Mouse (Mus musculus): ENCODE measurements at regions not wholly inside any gene's neighbourhood (a gene's known extent, or its start where the extent isn't known, plus 50 kb on each side); places are given as distances from the start of the nearest gene placed in this dataset.

GRCm38 (mm10) chr14:99431697-99432096 is 133.2 kb downstream of the Klf5 start:
- DNase-seq (ENCODE audit: low spot score) = no peak

- no peak for DNase-seq (ENCODE audit: low spot score)
Measured at GRCm38 (mm10) chr14:99434645-99435044, 136.2 kb downstream of the Klf5 start.

- DNase-seq (ENCODE audit: low spot score) = no peak
Measured at GRCm38 (mm10) chr14:99435512-99435911, 137.0 kb downstream of the Klf5 start.

GRCm38 (mm10) chr14:99436051-99436450 is 137.6 kb downstream of the Klf5 start:
- DNase-seq (ENCODE audit: low spot score) = no peak

DNA sequence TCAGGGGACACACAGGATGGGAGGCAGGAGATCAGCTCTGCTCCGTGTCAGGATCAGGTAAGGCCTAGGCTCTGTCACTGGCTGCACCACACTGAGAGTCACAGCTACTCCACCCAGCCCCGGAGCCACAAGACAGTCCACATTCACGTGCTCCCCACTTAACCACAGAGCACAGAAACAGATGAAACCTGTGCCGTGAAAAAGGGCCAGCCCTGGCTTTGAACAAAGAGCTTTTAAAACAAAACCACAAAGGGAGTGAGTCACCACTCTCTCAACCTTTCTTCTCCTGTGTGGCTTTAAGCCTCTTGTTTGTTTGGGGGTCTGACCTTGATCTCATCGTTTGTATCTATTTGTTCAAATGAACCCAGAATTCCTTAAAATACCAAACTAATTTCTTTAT is 150.6 kb downstream of the Klf5 start:
- no peak for DNase-seq (ENCODE audit: low spot score)

DNA sequence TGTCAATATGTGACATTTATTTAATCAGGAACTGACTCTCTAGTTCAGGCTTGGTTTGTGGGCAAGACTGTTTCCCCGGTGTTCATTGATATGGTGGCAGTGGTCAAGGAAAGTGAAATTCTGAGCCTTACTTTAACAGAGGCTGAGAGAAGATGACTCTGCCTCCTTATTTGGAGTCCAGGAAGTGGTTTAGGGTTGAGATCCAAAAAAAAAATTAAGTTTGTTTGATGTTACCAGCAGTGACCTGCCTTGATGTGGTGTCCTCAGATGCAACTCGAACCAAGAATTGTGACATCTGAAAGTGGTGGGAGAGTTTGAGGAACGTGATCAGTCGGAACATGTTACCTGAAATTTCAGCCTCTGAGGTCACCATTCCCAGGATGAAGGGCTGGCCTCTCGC is 151.4 kb downstream of the Klf5 start:
- no peak for DNase-seq (ENCODE audit: low spot score)

DNA sequence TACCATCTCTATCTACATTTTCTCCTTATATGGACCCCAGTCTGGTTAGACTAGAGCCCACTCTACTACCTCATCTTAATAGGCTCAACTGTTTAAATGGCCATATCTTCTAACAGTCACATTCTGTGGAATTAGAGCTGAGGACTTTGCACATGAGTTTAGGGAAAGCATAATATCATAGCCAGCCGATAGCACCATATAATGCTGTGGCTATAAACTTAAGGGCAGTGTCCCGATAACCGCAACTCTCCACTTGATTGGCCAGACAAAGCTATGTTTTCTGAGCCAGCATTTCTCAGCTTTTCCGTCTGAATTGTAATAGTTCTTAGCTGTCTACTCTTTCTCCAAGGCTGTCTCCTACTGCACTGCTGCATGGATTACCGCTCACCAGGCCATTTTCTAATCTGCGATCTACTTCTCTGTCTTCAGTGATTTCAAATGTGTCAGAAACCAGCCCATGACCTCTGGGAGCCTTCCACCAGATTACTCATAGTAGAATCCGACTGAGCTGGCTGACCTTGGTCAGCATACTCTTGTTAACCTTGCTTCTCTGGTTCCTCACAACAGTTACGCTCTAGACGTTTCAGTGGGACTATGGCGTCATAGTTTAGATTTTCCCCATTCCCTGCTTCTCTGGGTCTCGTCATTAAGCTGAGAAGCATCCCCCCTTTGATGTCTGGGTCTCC is 152.8 kb downstream of the Klf5 start:
- DNase-seq (ENCODE audit: low spot score) = no peak

GRCm38 (mm10) chr14:99453916-99454315 is 155.4 kb downstream of the Klf5 start:
- no peak for DNase-seq (ENCODE audit: low spot score)

- DNase-seq (ENCODE audit: low spot score) = peak; percentile 7
Measured at GRCm38 (mm10) chr14:99456555-99456954, 158.1 kb downstream of the Klf5 start.

DNA sequence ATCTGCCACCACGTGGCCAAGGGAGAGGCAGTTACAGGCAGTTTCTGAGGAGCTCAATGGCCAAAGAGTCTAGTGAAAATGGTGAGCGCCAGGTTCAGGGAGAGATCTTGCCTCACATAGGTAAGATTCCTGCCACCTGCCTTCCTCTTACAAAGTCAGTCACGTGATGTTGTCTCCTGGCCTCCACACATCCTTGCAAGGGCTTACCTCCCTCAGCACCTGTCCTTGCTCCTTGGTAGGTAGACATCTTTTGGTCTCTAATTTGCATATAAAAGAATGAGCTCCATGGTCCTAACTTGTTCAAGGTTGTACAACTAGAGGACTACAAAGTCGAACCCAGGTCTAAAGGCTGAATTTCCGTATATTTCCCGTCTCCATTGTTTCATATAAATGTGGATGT is 159.1 kb downstream of the Klf5 start:
- DNase-seq (ENCODE audit: low spot score) = no peak

DNA sequence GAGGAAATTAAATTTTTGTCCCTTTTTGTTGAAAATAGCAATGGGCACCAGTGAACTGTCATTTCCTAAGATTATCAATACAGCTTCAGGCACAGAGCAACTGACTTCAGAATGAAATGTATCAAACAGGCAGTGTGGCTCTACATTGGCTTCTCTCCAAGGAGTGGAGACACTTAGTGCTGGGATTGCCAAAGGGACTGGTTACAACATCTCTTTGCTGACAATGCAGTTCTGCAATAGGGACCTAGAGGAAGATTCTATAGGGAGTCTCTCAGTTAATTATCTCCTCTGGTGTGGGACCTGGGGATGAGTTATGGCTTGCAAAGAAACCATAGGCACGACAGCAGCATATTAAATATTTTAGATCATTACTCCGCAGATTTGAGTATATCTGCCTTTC is 173.6 kb downstream of the Klf5 start:
- DNase-seq (ENCODE audit: low spot score) = no peak

DNA sequence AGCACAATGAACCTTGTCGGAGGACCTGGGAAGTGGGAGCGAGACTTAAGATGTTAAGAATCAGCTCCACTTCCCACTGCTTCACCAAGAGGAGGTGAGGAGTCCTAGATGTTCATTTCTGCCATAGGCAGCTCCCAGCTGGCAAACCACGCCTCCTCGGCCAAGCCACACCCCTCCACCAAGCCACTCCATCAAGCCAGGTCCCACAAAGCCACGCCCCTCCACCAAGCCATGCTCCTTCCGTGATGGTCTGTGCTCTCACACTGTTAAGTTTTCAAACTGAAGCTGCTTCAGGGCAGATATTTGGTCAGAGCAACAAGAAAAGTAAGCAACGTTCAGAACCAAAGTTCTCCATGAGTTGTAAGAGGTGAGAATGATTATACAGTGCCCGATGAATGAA is 176.8 kb downstream of the Klf5 start:
- no peak for DNase-seq (ENCODE audit: low spot score)

DNA sequence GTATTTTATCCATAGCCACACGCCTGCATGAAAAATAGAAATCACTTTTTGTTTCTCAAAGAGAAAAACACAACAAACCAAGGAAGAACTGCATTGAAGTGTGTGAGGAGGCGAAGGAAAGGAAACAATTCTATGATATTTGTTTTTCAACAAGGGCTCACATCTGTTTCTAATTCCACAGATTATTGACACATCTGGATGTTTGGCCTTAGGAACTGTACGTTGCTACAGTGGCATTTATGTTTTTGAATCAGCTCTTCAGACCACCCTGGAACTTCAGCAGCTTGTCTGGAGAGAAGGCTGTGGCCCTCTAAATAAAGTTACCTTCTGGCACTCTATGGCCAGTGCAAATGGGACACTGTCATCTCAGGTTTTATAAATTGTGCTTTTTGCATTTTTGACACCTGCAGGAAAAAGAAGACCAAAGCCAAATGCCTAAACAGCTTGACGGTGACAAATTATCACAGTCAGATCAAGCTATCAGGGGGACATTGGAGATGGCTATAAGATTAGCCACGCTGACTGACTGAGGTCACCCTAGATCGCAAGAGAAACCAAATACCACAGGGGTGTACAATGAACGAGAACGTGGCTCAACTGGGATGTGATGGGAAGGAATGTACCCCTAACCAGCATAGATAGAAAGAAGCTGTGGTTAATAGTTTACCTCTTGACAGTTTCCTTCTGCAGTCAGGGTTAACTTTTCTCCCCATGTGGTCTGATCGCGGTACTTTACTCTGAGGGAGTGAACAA is 182.0 kb downstream of the Klf5 start:
- no peak for DNase-seq (ENCODE audit: low spot score)

GRCm38 (mm10) chr14:99487981-99488380 is 189.5 kb downstream of the Klf5 start:
- DNase-seq (ENCODE audit: low spot score) = no peak

DNA sequence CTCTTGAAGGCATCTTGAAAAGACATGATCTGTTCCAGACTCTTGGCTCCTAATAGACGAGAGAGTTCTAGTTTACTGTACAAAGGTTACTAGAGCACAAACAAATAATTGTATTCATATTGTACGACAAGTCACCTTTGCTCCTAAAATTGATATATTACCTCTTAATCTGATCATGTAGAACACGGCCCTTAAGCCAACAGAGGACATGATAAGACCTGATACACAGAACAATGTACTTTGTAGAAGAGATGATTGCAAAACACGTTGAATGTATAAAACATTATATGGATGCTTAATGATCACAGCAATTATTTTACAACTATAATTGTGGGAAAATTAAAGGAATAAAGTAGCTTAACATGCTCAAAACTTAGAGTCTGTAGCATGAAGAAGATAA is 194.7 kb downstream of the Klf5 start:
- DNase-seq (ENCODE audit: low spot score) = no peak

DNA sequence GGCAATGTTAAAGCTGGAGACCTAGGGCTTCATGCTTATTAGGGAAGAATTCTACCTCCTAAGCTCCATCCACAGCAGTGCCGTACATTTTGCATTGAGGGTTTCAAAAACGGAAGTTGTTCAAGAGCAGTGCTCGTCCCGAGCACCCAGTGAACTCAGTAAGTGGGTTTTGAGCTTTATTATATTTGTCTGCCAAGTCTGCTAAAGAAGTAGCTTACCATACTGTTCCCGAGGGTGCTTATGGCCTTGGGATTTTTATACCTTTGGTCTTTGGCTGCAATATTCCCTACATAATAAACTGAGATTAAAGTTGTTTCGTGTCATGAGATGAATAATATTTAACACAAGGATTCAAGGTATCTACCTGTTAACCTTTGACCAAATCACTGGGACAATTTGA is 195.2 kb downstream of the Klf5 start:
- DNase-seq (ENCODE audit: low spot score) = no peak

DNA sequence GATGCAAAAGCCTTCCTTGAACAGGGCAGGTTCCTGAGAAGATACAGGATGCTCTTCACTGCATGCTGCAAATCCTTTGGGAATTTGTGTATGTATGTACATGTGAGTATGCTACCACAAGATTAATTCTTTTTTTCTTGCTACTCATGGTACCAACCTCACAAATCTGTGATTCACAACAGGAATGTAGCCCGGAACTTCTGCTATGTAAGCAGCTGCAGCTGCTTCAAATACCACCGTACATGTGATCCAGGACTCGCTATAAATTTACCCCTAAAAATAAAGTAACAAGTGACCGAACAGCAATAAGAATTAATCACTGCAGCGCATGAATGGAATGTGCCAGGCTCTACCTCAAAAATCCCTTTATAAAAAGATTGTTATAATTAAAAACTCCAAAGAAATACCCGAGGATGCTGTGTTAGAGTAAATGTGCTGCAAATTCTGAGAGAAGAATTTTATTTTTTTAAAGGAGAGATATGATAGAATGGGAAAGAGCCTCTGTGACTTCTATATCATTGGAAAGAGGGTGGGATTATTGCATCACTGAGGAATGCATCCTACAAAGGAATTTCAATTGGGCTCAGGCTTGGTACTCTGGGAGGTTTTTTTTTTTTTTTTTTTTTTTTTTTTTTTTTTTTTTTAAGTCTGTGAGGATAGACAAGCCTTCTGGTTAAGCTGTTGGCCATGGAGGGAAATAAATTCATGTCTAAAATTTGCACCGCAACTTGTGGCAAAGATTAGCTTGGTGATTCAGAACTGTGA is 201.2 kb downstream of the Klf5 start:
- DNase-seq (ENCODE audit: low spot score) = no peak

DNA sequence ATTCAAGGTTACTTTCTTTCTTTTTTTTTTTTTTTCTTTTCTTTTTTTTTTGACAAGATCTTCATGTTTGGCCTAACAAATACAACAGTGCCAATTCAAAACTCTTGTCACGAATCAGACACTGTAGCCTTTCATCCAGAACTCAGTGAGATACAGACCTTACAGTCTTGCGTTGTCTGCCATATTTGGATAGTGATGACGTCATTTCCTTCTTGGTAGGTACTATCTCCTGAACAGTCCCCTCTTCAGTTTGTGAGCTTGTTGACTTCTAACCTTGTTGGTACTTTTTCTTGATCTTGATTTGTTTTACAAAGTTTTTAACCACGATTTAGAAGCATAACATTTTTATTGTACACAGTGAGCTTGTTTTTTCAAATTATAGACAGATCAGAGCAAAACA is 206.4 kb downstream of the Klf5 start:
- DNase-seq (ENCODE audit: low spot score) = no peak

- DNase-seq (ENCODE audit: low spot score) = no peak
Measured at GRCm38 (mm10) chr14:99509696-99510536, 211.4 kb downstream of the Klf5 start.

- DNase-seq (ENCODE audit: low spot score) = no peak
Measured at GRCm38 (mm10) chr14:99515474-99515873, 217.0 kb downstream of the Klf5 start.

DNA sequence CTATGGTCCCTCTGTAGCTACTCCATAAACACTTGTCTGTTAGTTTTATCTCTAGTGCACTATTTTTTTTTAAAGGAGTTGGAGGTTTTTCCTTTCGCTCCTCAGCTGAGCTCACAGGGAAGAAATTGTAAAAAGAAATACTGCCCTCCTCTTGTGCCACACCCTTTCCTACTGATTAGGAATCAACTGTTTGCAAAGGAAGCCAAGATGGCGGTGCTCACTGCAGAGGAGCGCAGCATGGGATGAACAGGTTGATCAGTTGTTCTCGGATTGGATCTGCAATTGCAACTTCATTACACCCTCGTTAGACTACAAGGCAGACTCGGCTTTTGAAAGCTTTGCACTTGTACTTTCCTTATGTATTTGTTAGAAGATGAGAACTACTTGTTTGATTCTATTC is 218.2 kb downstream of the Klf5 start:
- no peak for DNase-seq (ENCODE audit: low spot score)

- DNase-seq (ENCODE audit: low spot score) = no peak
Measured at GRCm38 (mm10) chr14:99520343-99520742, 221.9 kb downstream of the Klf5 start.

Measured in ovary, postnatal 10 days (tissue).